Mouse (Mus musculus) heart, embryonic 14.5 days (tissue): ENCODE data around the gene Olfr571. TPM values are rescaled to one million over a fixed set of nuclear protein-coding genes. Genes with fewer than 3 reads are reported as not detected.

ENCODE experiments used
- ATAC-seq: fragments of 200-750 bp; cut with Nextera tagmentation; 2 replicates; pipeline ENCODE4 v1.8.0; 2017; ENCODE audit warnings: low read depth, moderate TSS enrichment; ENCODE audit not compliant: insufficient number of reproducible peaks, insufficient read depth, low FRiP score
- H3K27ac ChIP-seq, 2 experiments: fragments of 200-500 bp in 1 of 2; fragments of 300-500 bp in 1 of 2; sonication (generic) in 1 of 2; replicated peaks in 1 of 2; 2 replicates each; pipeline ENCODE4 v1.5.1; 2012 to 2014; ENCODE audit warnings: low read depth in 2 of 2, low read length in 2 of 2, control low read depth in 1 of 2, mild to moderate bottlenecking in 1 of 2, mixed read lengths in 1 of 2; ENCODE audit not compliant: control insufficient read depth in 1 of 2, insufficient read depth in 1 of 2
- H3K27me3 ChIP-seq: fragments of 300-500 bp; sonication (generic); 2 replicates; pipeline ENCODE4 v1.6.1; 2014; ENCODE audit warnings: mild to moderate bottlenecking, low read length, control low read depth; ENCODE audit not compliant: control insufficient read depth, insufficient read depth
- H3K36me3 ChIP-seq: fragments of 300-500 bp; sonication (generic); 2 replicates; pipeline ENCODE4 v1.6.1; 2014; ENCODE audit warnings: mild to moderate bottlenecking, control low read depth, low read length, mixed read lengths; ENCODE audit not compliant: control insufficient read depth, insufficient read depth
- H3K4me1 ChIP-seq, 2 experiments: fragments of 200-500 bp in 1 of 2; fragments of 300-500 bp in 1 of 2; sonication (generic) in 1 of 2; 2 replicates each; pipeline ENCODE4 v1.6.1; 2012 to 2014; ENCODE audit warnings: low read length in 2 of 2, control low read depth in 1 of 2, mixed read lengths in 1 of 2; ENCODE audit not compliant: control insufficient read depth in 2 of 2, insufficient read depth in 2 of 2
- H3K4me2 ChIP-seq: fragments of 300-500 bp; sonication (generic); 2 replicates; pipeline ENCODE4 v1.6.1; 2014; ENCODE audit warnings: mild to moderate bottlenecking, low read length
- H3K4me3 ChIP-seq, 2 experiments: fragments of 200-500 bp in 1 of 2; fragments of 300-500 bp in 1 of 2; sonication (generic) in 1 of 2; 2 replicates each; pipeline ENCODE4 v1.5.1; 2012 to 2014; ENCODE audit warnings: low read length in 2 of 2, mild to moderate bottlenecking in 2 of 2, control low read depth in 1 of 2, low read depth in 1 of 2, moderate library complexity in 1 of 2; ENCODE audit not compliant: control insufficient read depth in 1 of 2, insufficient read depth in 1 of 2
- H3K9ac ChIP-seq: fragments of 300-500 bp; sonication (generic); 2 replicates; pipeline ENCODE4 v1.6.1; 2014; ENCODE audit warnings: mild to moderate bottlenecking, low read length
- H3K9me3 ChIP-seq: fragments of 300-500 bp; sonication (generic); 2 replicates; pipeline ENCODE4 v1.6.1; 2016; ENCODE audit warnings: low read length, control low read depth; ENCODE audit not compliant: control insufficient read depth
- WGBS: fragments of 180-500 bp; shearing (Covaris S2); extraction: QIAGEN DNeasy Blood & Tissue Kit; methylation state at CpG from one replicate; pipeline ENCODE4 v1.1.7; 2014; 5-methylcytosine and 5-hydroxymethylcytosine counted together
- polyA plus RNA-seq: library from polyadenylated mRNA; unstranded; fragments of >200 nt; fragmentation: Nextera tagmentation; extraction: Ambion mirVana; gene quantifications from 2 replicates; pipeline ENCODE4 v1.2.1, GENCODE M21; 2014

Olfr571 gene
- polyA plus RNA-seq, 1 experiment from 2014 or later, result not detected

DNA sequence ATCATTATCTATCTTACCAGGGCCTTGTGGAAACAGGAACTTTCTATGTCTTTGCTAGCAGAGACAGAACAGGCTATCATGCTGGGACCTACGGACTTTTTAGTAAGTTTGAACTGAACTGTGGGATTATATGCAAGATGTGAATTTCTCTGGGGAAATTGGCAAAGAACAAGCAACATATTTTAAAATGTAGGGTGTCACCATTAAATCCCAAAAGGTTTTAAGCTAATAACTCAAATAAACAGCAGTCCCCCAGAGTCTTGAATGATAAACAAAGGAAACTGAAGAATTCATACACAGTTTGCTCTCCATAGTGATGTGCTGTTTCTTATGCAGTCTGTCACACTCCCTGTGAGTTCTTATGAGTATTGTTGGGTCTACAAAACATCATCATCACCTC lies 58.7 kb downstream of the Olfr571 start, which contains the start of gene Olfr566:
Olfr566 (minus strand) TSS at position 101 of the 400 bp plus-strand sequence.
- H3K36me3 ChIP-seq, result no peaks in the 10 kb centered on the region
- no peak for ATAC-seq
- no peaks in the 10 kb centered on the region for H3K27me3 ChIP-seq
- no peak within 1 kb of the TSS for H3K9ac ChIP-seq
- WGBS, result 82% methylated on average over 1 of the region's 1 CpGs
- H3K9me3 ChIP-seq, result no peaks in the 10 kb centered on the region
- H3K27ac ChIP-seq, result no peak within 1 kb of the TSS
- no peak within 1 kb of the TSS for H3K4me2 ChIP-seq
- H3K4me1 ChIP-seq, result no peaks in the 10 kb centered on the region
- no peak within 1 kb of the TSS for H3K4me3 ChIP-seq

DNA sequence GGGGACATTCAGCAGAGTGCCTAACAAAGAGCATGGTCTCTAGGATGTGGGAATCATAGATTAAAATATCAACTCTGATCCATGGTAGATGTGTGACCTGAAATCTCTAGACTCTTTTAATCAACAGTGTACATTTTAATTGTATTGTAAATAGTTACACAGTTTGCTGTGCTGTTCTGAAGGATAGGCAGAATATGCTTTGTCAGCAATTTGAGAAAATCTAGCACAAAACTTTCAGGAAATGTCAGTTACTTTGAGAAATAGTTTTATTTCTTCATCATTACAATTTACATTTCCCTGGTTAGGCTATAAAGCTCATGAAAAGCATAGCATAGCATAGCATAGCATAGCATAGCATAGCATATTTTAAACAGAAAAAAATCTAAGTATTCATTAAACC lies 61.5 kb downstream of the Olfr571 start:
- no peaks in the 10 kb centered on the region for H3K9me3 ChIP-seq
- ATAC-seq, result no peak
- no peak overlapping the region for H3K4me2 ChIP-seq
- H3K4me3 ChIP-seq, result no peak overlapping the region
- no peak overlapping the region for H3K9ac ChIP-seq
- H3K4me1 ChIP-seq, result no peaks in the 10 kb centered on the region
- H3K27me3 ChIP-seq, result no peaks in the 10 kb centered on the region
- no peak overlapping the region for H3K27ac ChIP-seq
- H3K36me3 ChIP-seq, result no peaks in the 10 kb centered on the region

Other genes starting within 250 kb of the Olfr571 start
- 13.5 and 16.3 TPM in 2 replicates for gene Trim68, start 230.2 kb downstream of the Olfr571 start, polyA plus RNA-seq
- gene Olfr557, start 221.6 kb downstream of the Olfr571 start, polyA plus RNA-seq, result not detected in 2 replicates
- 0.20 and 0.30 TPM in 2 replicates for gene Olfr558, start 215.3 kb downstream of the Olfr571 start, polyA plus RNA-seq
- not detected in 2 replicates for gene Olfr33, start 198.5 kb downstream of the Olfr571 start, polyA plus RNA-seq
- gene Olfr559, start 190.0 kb downstream of the Olfr571 start, polyA plus RNA-seq, result 0.12 TPM in 1 of 2 replicates, not detected in the other
- not detected in 2 replicates for gene Olfr560, start 158.2 kb downstream of the Olfr571 start, polyA plus RNA-seq
- gene Olfr78, start 158.1 kb downstream of the Olfr571 start, polyA plus RNA-seq, result not detected in 2 replicates
- not detected in 2 replicates for gene Olfr561, start 146.3 kb downstream of the Olfr571 start, polyA plus RNA-seq
- not detected in 2 replicates for gene Olfr564, start 114.1 kb downstream of the Olfr571 start, polyA plus RNA-seq
- gene Olfr566, start 58.8 kb downstream of the Olfr571 start, polyA plus RNA-seq, result not detected in 2 replicates
- gene Olfr568, start 40.4 kb downstream of the Olfr571 start, polyA plus RNA-seq, result not detected in 2 replicates
- not detected in 2 replicates for gene Olfr569, start 26.7 kb downstream of the Olfr571 start, polyA plus RNA-seq
- gene Olfr570, start 23.0 kb downstream of the Olfr571 start, polyA plus RNA-seq, result not detected in 2 replicates
- gene Olfr572, start 6.9 kb upstream of the Olfr571 start, polyA plus RNA-seq, result not detected in 2 replicates
- not detected in 2 replicates for gene Olfr573-ps1, start 25.0 kb upstream of the Olfr571 start, polyA plus RNA-seq
- gene Olfr574, start 30.9 kb upstream of the Olfr571 start, polyA plus RNA-seq, result not detected in 2 replicates
- gene Olfr575, start 41.2 kb upstream of the Olfr571 start, polyA plus RNA-seq, result not detected in 2 replicates
- not detected in 2 replicates for gene Olfr576, start 45.1 kb upstream of the Olfr571 start, polyA plus RNA-seq
- gene Olfr577, start 58.4 kb upstream of the Olfr571 start, polyA plus RNA-seq, result not detected in 2 replicates
- gene Olfr578, start 71.8 kb upstream of the Olfr571 start, polyA plus RNA-seq, result not detected in 2 replicates
- not detected in 2 replicates for gene Olfr582, start 120.5 kb upstream of the Olfr571 start, polyA plus RNA-seq
- gene Olfr583, start 133.8 kb upstream of the Olfr571 start, polyA plus RNA-seq, result not detected in 2 replicates
- gene Olfr584, start 164.3 kb upstream of the Olfr571 start, polyA plus RNA-seq, result not detected in 2 replicates
- not detected in 2 replicates for gene Olfr585, start 180.2 kb upstream of the Olfr571 start, polyA plus RNA-seq
- not detected in 2 replicates for gene Olfr586, start 208.1 kb upstream of the Olfr571 start, polyA plus RNA-seq
- not detected in 2 replicates for gene Olfr588-ps1, start 223.3 kb upstream of the Olfr571 start, polyA plus RNA-seq
- not detected in 2 replicates for gene Olfr589, start 238.8 kb upstream of the Olfr571 start, polyA plus RNA-seq